Mouse (Mus musculus): ENCODE measurements around the gene Ccdc9b. TPM values are rescaled to one million over a fixed set of nuclear protein-coding genes. Genes with fewer than 3 reads are reported as not detected.

Ccdc9b gene
- under 1 TPM; 0.18 to 0.75 TPM for total RNA-seq (2023)

GRCm38 (mm10) chr2:118761906-118762783, at the start of gene Ccdc9b:
Gene Ccdc9b (minus strand): TSS chr2:118762661.

GRCm38 (mm10) chr2:118779504-118780480, 17.3 kb upstream of the Ccdc9b start, which contains the start of gene Disp2:
Gene Disp2 (plus strand): TSS chr2:118779719.

GRCm38 (mm10) chr2:118772158-118772874, 9.9 kb upstream of the Ccdc9b start, which contains the start of gene Phgr1:
Gene Phgr1 (plus strand): TSS chr2:118772769.

GRCm38 (mm10) chr2:118745232-118745884, 17.1 kb downstream of the Ccdc9b start, which contains the start of gene Inafm2:
Gene Inafm2 (plus strand): TSS chr2:118745758.

GRCm38 (mm10) chr2:118728337-118728736, 34.1 kb downstream of the Ccdc9b start, which contains the start of gene Plcb2:
Gene Plcb2 (minus strand): TSS chr2:118728438.

Other genes starting within 250 kb of the Ccdc9b start
- gene Bmf, start 213.0 kb downstream of the Ccdc9b start, total RNA-seq (2023), result 10 to 100 TPM; 11.5 to 15.4 TPM
- gene Bub1b, start 164.4 kb downstream of the Ccdc9b start, total RNA-seq (2023), result 10 to 100 TPM; 46.1 to 54.8 TPM
- not detected for gene Pak6, start 99.4 kb downstream of the Ccdc9b start, total RNA-seq (2023)
- 1 to 10 TPM; 1.1 TPM for gene Ankrd63, start 58.7 kb downstream of the Ccdc9b start, total RNA-seq (2023)
- gene Plcb2, start 34.2 kb downstream of the Ccdc9b start, total RNA-seq (2023), result 100 to 1,000 TPM; 150 to 176 TPM
- gene Inafm2, start 16.9 kb downstream of the Ccdc9b start, total RNA-seq (2023), result 10 to 100 TPM; 11.4 to 12.8 TPM
- not detected for gene Phgr1, start 10.1 kb upstream of the Ccdc9b start, total RNA-seq (2023)
- not detected for gene Disp2, start 17.1 kb upstream of the Ccdc9b start, total RNA-seq (2023)
- gene Knstrn, start 51.3 kb upstream of the Ccdc9b start, total RNA-seq (2023), result 10 to 100 TPM; 42.2 to 53.8 TPM
- 10 to 100 TPM; 31.4 to 36.0 TPM for gene Ivd, start 99.3 kb upstream of the Ccdc9b start, total RNA-seq (2023)
- gene Bahd1, start 137.7 kb upstream of the Ccdc9b start, total RNA-seq (2023), result 10 to 100 TPM in 1 of 2 experiments, 1 to 10 TPM in 1; 8.3 to 10.1 TPM
- 1 to 10 TPM; 3.4 to 4.7 TPM for gene Chst14, start 163.8 kb upstream of the Ccdc9b start, total RNA-seq (2023)

Data from neutrophil, adult 59 days (primary cell).